In genomic region chr14:17885320-17885719, GRCm38 (mm10) we compare ENCODE assay signal across 15 mouse cellular contexts.
"Had no signal": no experiment of that assay in that cellular context is flagged by ENCODE, and none has a peak within 500 bp of the region (broad histone marks: within the 10 kb centered on the region; RNA-seq: fewer than 3 reads in every experiment).

No protein-coding gene starts in this region.

- DNase-seq: right cerebral cortex, adult 18-20 months; right cerebral cortex, postnatal 14 days; right cerebral cortex, postnatal 25 days; right cerebral cortex, postnatal 4 days; spleen, adult 18-20 months; thymus, adult 18-20 months; thymus, adult 2 months; thymus, postnatal 14 days; thymus, postnatal 25 days; thymus, postnatal 36 days; thymus, postnatal 4 days had no signal

- H3K36me3 ChIP-seq: neural tube, embryonic 13.5 days; neural tube, embryonic 15.5 days; stomach, embryonic 15.5 days had no signal

- H3K4me3 ChIP-seq: neural tube, embryonic 13.5 days; neural tube, embryonic 15.5 days; stomach, embryonic 15.5 days had no signal

- H3K4me2 ChIP-seq: neural tube, embryonic 13.5 days; neural tube, embryonic 15.5 days; stomach, embryonic 15.5 days had no signal

- H3K4me1 ChIP-seq: neural tube, embryonic 13.5 days; neural tube, embryonic 15.5 days; stomach, embryonic 15.5 days had no signal

- H3K27me3 ChIP-seq: neural tube, embryonic 13.5 days; neural tube, embryonic 15.5 days; stomach, embryonic 15.5 days had no signal

- H3K27ac ChIP-seq: neural tube, embryonic 13.5 days; neural tube, embryonic 15.5 days; stomach, embryonic 15.5 days; stomach, postnatal 0 days had no signal

- H3K9me3 ChIP-seq: neural tube, embryonic 13.5 days; neural tube, embryonic 15.5 days; stomach, embryonic 15.5 days had no signal

- H3K9ac ChIP-seq: neural tube, embryonic 13.5 days; neural tube, embryonic 15.5 days; stomach, embryonic 15.5 days had no signal
